Mouse (Mus musculus) midbrain, embryonic 13.5 days (tissue): ENCODE measurements around the gene Mrpl20. TPM values are rescaled to one million over a fixed set of nuclear protein-coding genes. Genes with fewer than 3 reads are reported as not detected.

ENCODE experiments used
- ATAC-seq: fragments of 200-750 bp; cut with Nextera tagmentation; 2 replicates; pipeline ENCODE4 v1.8.0; 2017; ENCODE audit warnings: mild to moderate bottlenecking, moderate TSS enrichment, moderate library complexity
- H3K27ac ChIP-seq: fragments of 300-500 bp; sonication (generic); 2 replicates; pipeline ENCODE4 v1.5.1; 2015; ENCODE audit warnings: inconsistent platforms, mild to moderate bottlenecking, moderate library complexity
- H3K27me3 ChIP-seq: fragments of 300-500 bp; sonication (generic); 2 replicates; pipeline ENCODE4 v1.6.1; 2015; ENCODE audit warnings: mild to moderate bottlenecking, inconsistent platforms
- H3K36me3 ChIP-seq: fragments of 300-500 bp; sonication (generic); 2 replicates; pipeline ENCODE4 v1.6.1; 2015; ENCODE audit warnings: mild to moderate bottlenecking, inconsistent platforms
- H3K4me1 ChIP-seq: fragments of 300-500 bp; sonication (generic); replicated peaks from 2 replicates; pipeline ENCODE4 v1.6.1; 2015; ENCODE audit warnings: inconsistent platforms
- H3K4me2 ChIP-seq: fragments of 300-500 bp; sonication (generic); replicated peaks from 2 replicates; pipeline ENCODE4 v1.6.1; 2015; ENCODE audit warnings: moderate library complexity, mild to moderate bottlenecking, inconsistent platforms
- H3K4me3 ChIP-seq: fragments of 300-500 bp; sonication (generic); replicated peaks from 2 replicates; pipeline ENCODE4 v1.5.1; 2015; ENCODE audit warnings: mild to moderate bottlenecking, inconsistent platforms
- H3K9ac ChIP-seq: fragments of 300-500 bp; sonication (generic); replicated peaks from 2 replicates; pipeline ENCODE4 v1.6.1; 2015; ENCODE audit warnings: mild to moderate bottlenecking, inconsistent platforms
- H3K9me3 ChIP-seq: fragments of 300-500 bp; sonication (generic); 2 replicates; pipeline ENCODE4 v1.6.1; 2016; ENCODE audit warnings: mild to moderate bottlenecking, inconsistent platforms
- WGBS: fragments of 180-500 bp; shearing (Covaris S2); methylation state at CpG from one replicate; pipeline ENCODE4 v1.1.7; 2015; 5-methylcytosine and 5-hydroxymethylcytosine counted together
- polyA plus RNA-seq: library from polyadenylated mRNA; unstranded; fragments of >200 nt; fragmentation: Nextera tagmentation; extraction: Ambion mirVana; gene quantifications from 2 replicates; pipeline ENCODE4 v1.2.1, GENCODE M21; 2015

Gene Mrpl20
- 259 and 262 TPM in 2 replicates for polyA plus RNA-seq

DNA sequence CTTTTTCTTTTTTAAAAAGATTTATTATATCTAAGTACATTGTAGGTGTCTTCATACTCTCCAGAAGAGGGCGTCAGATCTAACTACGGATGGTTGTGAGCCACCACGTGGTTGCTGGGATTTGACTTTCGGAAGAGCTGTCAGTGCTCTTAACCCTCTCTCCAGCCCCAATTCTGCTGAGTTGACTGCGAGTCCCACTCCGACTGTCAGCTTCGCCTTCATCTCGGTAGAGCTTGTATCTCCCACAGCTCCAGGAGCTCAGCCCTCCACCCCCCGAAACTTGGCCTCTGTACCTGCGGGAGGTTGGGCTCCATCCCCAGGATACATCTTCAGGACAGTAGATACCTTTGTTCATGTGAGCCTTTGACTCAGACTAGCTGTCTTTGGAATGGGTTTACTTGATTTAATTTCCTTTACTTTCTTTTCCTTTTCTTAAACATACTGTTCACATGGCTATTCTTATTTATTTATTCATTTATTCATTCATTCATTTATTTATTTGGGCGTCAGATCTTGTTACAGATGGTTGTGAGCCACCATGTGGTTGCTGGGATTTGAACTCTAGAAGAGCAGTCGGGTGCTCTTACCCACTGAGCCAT is at the start of gene Mrpl20:
Gene Mrpl20 (plus strand): TSS at position 138 of the 599 bp plus-strand sequence.
- WGBS, result 10% methylated on average over 12 of the region's 12 CpGs
- Histone ChIP-seq H3K9me3 (no peaks in the 10 kb centered on the region), H3K4me2 (peak within 1 kb of the TSS; percentile 83), H3K4me1 (peaks cover 19% of the 10 kb centered on the region), H3K36me3 (peaks cover 13% of the 10 kb centered on the region), H3K27ac (peak within 1 kb of the TSS; percentile 71), H3K27me3 (no peaks in the 10 kb centered on the region), H3K4me3 (peak within 1 kb of the TSS; percentile 96), H3K9ac (peak within 1 kb of the TSS; percentile 87)
- ATAC-seq, result peak; percentile 34; the same call in 1 of the 2 replicates

DNA sequence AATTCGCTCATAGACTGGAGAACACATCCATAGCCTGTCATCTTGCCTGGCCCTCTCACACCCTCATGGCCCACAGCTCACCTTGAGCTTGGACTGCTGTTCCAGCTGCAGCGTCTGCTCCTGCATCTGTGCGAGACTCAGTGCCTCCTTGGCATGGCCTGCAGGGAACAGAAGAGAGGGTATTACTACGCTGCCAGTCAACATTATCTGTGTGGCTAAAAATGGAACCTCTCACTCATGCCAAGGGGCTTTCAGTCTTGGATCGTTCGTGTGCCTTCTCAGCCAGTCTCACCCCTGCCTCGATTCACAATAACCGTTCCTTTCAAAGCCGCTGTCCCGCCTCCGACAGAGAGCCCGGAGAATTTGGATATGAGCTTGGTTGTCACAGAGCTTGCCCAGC is 45.7 kb upstream of the Mrpl20 start:
- Histone ChIP-seq H3K4me1 (peaks cover 26% of the 10 kb centered on the region), H3K4me2 (no peak overlapping the region), H3K36me3 (peaks cover 52% of the 10 kb centered on the region), H3K27ac (no peak overlapping the region), H3K9ac (no peak overlapping the region), H3K4me3 (no peak overlapping the region), H3K27me3 (no peaks in the 10 kb centered on the region), H3K9me3 (no peaks in the 10 kb centered on the region)
- ATAC-seq, result no peak
- WGBS, result 91% methylated on average over 12 of the region's 12 CpGs

- no peak; the same call in 1 of the 2 replicates for ATAC-seq
- Histone ChIP-seq H3K27me3 (no peaks in the 10 kb centered on the region), H3K36me3 (peaks cover 25% of the 10 kb centered on the region), H3K9me3 (no peaks in the 10 kb centered on the region), H3K9ac (peak overlapping the region; percentile 86), H3K27ac (no peak overlapping the region), H3K4me1 (peaks cover 26% of the 10 kb centered on the region), H3K4me3 (peak overlapping the region; percentile 91), H3K4me2 (peak overlapping the region; percentile 99)
- 6% methylated on average over 10 of the region's 10 CpGs for WGBS
Measured at GRCm38 (mm10) chr4:155759862-155760612, 42.6 kb upstream of the Mrpl20 start.

DNA sequence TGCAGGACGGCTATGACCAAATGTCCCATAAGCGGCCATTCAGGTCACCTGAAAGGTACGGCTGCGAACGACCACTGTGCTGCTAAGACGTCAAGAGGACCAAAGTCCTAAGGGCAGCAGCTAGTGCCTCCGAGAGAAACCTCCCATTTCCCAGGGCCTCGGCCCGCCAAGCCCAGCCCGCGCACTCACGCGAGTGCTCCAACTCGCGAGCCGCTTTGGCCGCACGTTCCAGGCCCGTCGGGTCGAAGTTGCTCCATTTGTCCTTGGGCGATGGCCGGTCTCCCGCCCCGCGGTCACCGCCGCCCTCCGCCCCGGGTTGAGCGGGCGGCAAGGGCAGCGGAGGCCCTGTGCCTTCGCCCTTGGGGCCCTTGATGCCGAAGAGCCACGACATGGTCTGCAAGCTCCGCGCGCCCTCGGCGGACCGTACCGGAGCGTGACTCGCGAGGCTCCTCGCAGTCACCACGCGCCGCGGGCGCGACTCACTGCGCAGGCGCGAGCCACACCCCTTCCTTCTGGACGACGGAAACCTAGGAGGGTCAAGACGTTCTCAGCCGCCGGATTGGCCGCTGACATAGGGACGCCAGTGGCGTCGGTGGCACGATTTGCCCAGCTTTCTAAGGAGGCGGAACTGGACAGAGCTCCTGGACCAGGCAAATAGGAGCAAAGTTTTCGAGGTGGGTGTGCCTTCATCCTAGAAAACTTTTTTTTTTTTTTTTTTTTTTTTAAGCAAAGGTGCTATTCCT is 41.9 kb upstream of the Mrpl20 start, which contains the start of gene Atad3a:
Gene Atad3a (minus strand): TSS at position 481 of the 743 bp plus-strand sequence.
- H3K9ac ChIP-seq, result peak within 1 kb of the TSS; percentile 86
- peak within 1 kb of the TSS; percentile 99 for H3K4me2 ChIP-seq
- WGBS, result under 1% methylated on average over 68 of the region's 68 CpGs
- no peak within 1 kb of the TSS for H3K27ac ChIP-seq
- peak within 1 kb of the TSS; percentile 91 for H3K4me3 ChIP-seq
- no peaks in the 10 kb centered on the region for H3K9me3 ChIP-seq
- H3K27me3 ChIP-seq, result no peaks in the 10 kb centered on the region
- H3K36me3 ChIP-seq, result peaks cover 18% of the 10 kb centered on the region
- H3K4me1 ChIP-seq, result peaks cover 26% of the 10 kb centered on the region
- peak; percentile 97 for ATAC-seq

- Histone ChIP-seq H3K9ac (peak overlapping the region; percentile 82), H3K4me3 (peak overlapping the region; percentile 91), H3K36me3 (peaks cover 10% of the 10 kb centered on the region), H3K4me2 (peak overlapping the region; percentile 99), H3K27ac (no peak overlapping the region), H3K9me3 (no peaks in the 10 kb centered on the region), H3K27me3 (no peaks in the 10 kb centered on the region), H3K4me1 (peaks cover 26% of the 10 kb centered on the region)
- 3% methylated on average over 28 of the region's 28 CpGs for WGBS
- peak; percentile 17 for ATAC-seq
Measured at GRCm38 (mm10) chr4:155761356-155762099, 41.1 kb upstream of the Mrpl20 start.

- Histone ChIP-seq H3K27me3 (no peaks in the 10 kb centered on the region), H3K27ac (no peak overlapping the region), H3K4me3 (no peak overlapping the region), H3K4me1 (peaks cover 26% of the 10 kb centered on the region), H3K4me2 (no peak overlapping the region), H3K9me3 (no peaks in the 10 kb centered on the region), H3K9ac (no peak overlapping the region), H3K36me3 (peaks cover 2% of the 10 kb centered on the region; the same call in 1 of the 2 replicates)
- 90% methylated on average over 3 of the region's 3 CpGs for WGBS
- ATAC-seq, result no peak
Measured at GRCm38 (mm10) chr4:155762357-155762756, 40.3 kb upstream of the Mrpl20 start.

- H3K4me3 ChIP-seq, result peak overlapping the region; percentile 49
- H3K27me3 ChIP-seq, result peaks cover 40% of the 10 kb centered on the region
- peaks cover 19% of the 10 kb centered on the region for H3K4me1 ChIP-seq
- peak overlapping the region; percentile 61 for H3K4me2 ChIP-seq
- 0 out of 2 replicates have a peak, but pooled peaks have one; percentile 9 for ATAC-seq
- H3K36me3 ChIP-seq, result no peaks in the 10 kb centered on the region
- peak overlapping the region; percentile 37; the same call in 1 of the 2 replicates for H3K27ac ChIP-seq
- H3K9ac ChIP-seq, result peak overlapping the region; percentile 77
- WGBS, result 59% methylated on average over 5 of the region's 5 CpGs
- H3K9me3 ChIP-seq, result no peaks in the 10 kb centered on the region
Measured at GRCm38 (mm10) chr4:155769496-155769879, 33.2 kb upstream of the Mrpl20 start.

DNA sequence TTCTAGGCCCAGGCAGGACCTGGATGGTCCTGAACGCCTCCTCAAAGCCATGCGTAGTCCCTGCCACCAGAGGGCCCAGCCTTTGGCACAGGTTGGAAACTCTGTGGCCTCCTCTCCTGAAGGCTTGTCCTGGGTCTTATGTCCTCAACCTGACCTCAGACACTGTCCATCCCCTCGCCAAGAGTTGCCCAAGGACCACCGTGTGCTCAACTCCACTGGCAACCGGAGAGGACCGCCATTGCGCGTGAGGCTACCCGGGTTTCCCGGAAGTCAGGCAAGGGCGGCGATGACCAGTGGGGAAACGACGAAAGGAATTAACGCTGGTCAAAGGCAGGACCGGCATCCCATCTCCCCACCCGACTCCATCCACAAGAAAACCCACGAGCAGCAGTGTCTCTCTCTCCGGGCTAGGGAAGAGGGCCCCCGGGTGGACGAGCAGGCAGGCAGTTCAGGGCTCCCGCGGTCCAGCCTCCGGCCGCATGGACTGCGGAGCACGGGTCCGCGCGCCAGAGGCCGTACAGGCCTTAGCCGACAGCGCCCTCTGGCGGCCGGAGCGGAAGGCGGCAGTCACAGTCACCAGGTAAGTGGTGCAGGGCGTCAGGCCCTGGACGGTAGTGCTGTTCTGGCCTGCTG is 32.7 kb upstream of the Mrpl20 start:
- peaks cover 45% of the 10 kb centered on the region for H3K27me3 ChIP-seq
- H3K9me3 ChIP-seq, result no peaks in the 10 kb centered on the region
- peak; percentile 88 for ATAC-seq
- H3K4me2 ChIP-seq, result peak overlapping the region; percentile 61
- peak overlapping the region; percentile 49 for H3K4me3 ChIP-seq
- peak overlapping the region; percentile 77 for H3K9ac ChIP-seq
- H3K4me1 ChIP-seq, result peaks cover 24% of the 10 kb centered on the region
- no peaks in the 10 kb centered on the region for H3K36me3 ChIP-seq
- under 1% methylated on average over 39 of the region's 39 CpGs for WGBS
- peak overlapping the region; percentile 37; the same call in 1 of the 2 replicates for H3K27ac ChIP-seq

DNA sequence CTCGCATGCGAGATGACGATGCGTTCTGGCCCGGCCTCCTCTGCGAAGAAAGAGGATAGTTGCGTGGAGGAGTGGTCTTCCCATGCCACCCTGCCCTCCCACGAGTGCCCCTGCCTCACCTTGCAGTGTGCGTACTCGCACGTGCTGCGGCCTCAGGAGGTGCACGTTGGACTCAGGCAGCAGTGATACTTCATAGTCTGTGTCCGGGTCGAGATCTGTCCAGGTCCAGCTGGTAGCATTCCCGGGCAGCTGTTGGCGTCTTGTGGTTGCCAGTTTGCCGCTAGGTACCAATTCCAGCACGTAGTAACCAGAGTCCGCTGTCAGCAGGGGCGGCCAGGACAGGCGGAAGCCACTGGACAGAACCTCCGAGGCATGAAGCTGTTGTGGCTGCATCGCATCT is 32.1 kb upstream of the Mrpl20 start:
- ATAC-seq, result peak; percentile 41; the same call in 1 of the 2 replicates
- Histone ChIP-seq H3K27ac (0 out of 2 replicates have a peak overlapping the region, but pooled peaks have one; percentile 37), H3K27me3 (peaks cover 51% of the 10 kb centered on the region), H3K9me3 (no peaks in the 10 kb centered on the region), H3K4me2 (peak overlapping the region; percentile 61), H3K9ac (peak overlapping the region; percentile 77), H3K4me1 (peaks cover 28% of the 10 kb centered on the region), H3K4me3 (peak overlapping the region; percentile 49), H3K36me3 (no peaks in the 10 kb centered on the region)
- 49% methylated on average over 24 of the region's 24 CpGs for WGBS

DNA sequence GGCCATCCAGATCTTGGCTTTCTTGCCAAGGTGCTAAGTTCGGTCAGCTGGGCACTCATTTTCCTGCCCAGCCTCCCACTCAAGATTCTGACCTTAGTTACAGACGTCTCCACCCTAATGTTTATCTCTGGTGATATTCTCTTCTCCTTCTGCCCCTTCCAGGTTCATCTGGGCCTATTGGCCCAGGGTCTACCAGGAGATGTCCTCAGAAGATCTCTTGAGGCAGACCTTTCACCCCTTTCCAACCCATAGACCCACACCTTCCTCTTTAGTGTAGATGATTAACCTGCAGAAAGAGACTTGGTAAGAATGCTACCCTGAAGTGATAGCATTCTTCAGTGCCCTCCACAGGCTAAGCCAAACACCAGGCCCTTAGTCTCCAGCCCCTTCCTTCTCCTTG is 31.0 kb upstream of the Mrpl20 start:
- Histone ChIP-seq H3K4me1 (peaks cover 28% of the 10 kb centered on the region), H3K9me3 (no peaks in the 10 kb centered on the region), H3K36me3 (no peaks in the 10 kb centered on the region), H3K27ac (no peak overlapping the region), H3K9ac (no peak overlapping the region), H3K27me3 (peaks cover 55% of the 10 kb centered on the region), H3K4me2 (no peak overlapping the region), H3K4me3 (no peak overlapping the region)
- WGBS, result 87% methylated on average over 2 of the region's 2 CpGs
- ATAC-seq, result no peak

- Histone ChIP-seq H3K27ac (no peak overlapping the region), H3K9me3 (no peaks in the 10 kb centered on the region), H3K36me3 (no peaks in the 10 kb centered on the region), H3K4me2 (peak overlapping the region; percentile 15; the same call in 1 of the 2 replicates), H3K9ac (no peak overlapping the region), H3K4me3 (no peak overlapping the region), H3K4me1 (peaks cover 28% of the 10 kb centered on the region), H3K27me3 (peaks cover 55% of the 10 kb centered on the region)
- ATAC-seq, result no peak
- WGBS, result 88% methylated on average over 13 of the region's 13 CpGs
Measured at GRCm38 (mm10) chr4:155772786-155773185, 29.9 kb upstream of the Mrpl20 start.
